Mouse (Mus musculus) embryonic facial prominence, embryonic 11.5 days (tissue): ENCODE data around the gene D5Ertd579e. TPM values are rescaled to one million over a fixed set of nuclear protein-coding genes. Genes with fewer than 3 reads are reported as not detected.
A peak's percentile ranks its signal among the peaks of the same experiment; 100 is the strongest.

Experiments used
- ATAC-seq: fragments of 200-750 bp; cut with Nextera tagmentation; replicated peaks from 2 replicates; pipeline ENCODE4 v1.8.0; 2017; ENCODE audit warnings: low read depth; ENCODE audit not compliant: insufficient number of reproducible peaks, low FRiP score, low TSS enrichment
- DNase-seq: peaks from one replicate; pipeline ENCODE4 v3.0.0-alpha.2; 2015; ENCODE audit warnings: low spot score
- H3K27ac ChIP-seq: fragments of 300-500 bp; sonication (generic); replicated peaks from 2 replicates; pipeline ENCODE4 v1.5.1; 2014; ENCODE audit warnings: mild to moderate bottlenecking, low read depth, low read length, control low read depth
- H3K27me3 ChIP-seq: fragments of 300-500 bp; sonication (generic); 2 replicates; pipeline ENCODE4 v1.6.1; 2014; ENCODE audit warnings: mild to moderate bottlenecking, low read length, moderate library complexity, mixed read lengths; ENCODE audit not compliant: control insufficient read depth, insufficient read depth
- H3K36me3 ChIP-seq: fragments of 300-500 bp; sonication (generic); replicated peaks from 2 replicates; pipeline ENCODE4 v1.6.1; 2014; ENCODE audit warnings: low read depth, mild to moderate bottlenecking, low read length, moderate library complexity, mixed read lengths; ENCODE audit not compliant: control insufficient read depth, insufficient read depth
- H3K4me1 ChIP-seq: fragments of 300-500 bp; sonication (generic); 2 replicates; pipeline ENCODE4 v1.6.1; 2014; ENCODE audit warnings: low read length, mixed read lengths; ENCODE audit not compliant: control insufficient read depth, insufficient read depth
- H3K4me2 ChIP-seq: fragments of 300-500 bp; sonication (generic); 2 replicates; pipeline ENCODE4 v1.6.1; 2014; ENCODE audit warnings: low read depth, mild to moderate bottlenecking, control low read depth, low read length, moderate library complexity
- H3K4me3 ChIP-seq: fragments of 300-500 bp; sonication (generic); 2 replicates; pipeline ENCODE4 v1.5.1; 2014; ENCODE audit warnings: low read depth, low read length, control low read depth
- H3K9ac ChIP-seq: fragments of 300-500 bp; sonication (generic); replicated peaks from 2 replicates; pipeline ENCODE4 v1.6.1; 2014; ENCODE audit warnings: mild to moderate bottlenecking, control low read depth, low read length
- H3K9me3 ChIP-seq: fragments of 300-500 bp; sonication (generic); replicated peaks from 2 replicates; pipeline ENCODE4 v1.6.1; 2016; ENCODE audit warnings: mild to moderate bottlenecking, low read length, inconsistent platforms, mixed read lengths; ENCODE audit not compliant: control insufficient read depth
- WGBS: fragments of 180-500 bp; shearing (Covaris S2); extraction: QIAGEN DNeasy Blood & Tissue Kit; methylation state at CpG from one replicate; pipeline ENCODE4 v1.1.7; 2014; 5-methylcytosine and 5-hydroxymethylcytosine counted together
- polyA plus RNA-seq: library from polyadenylated mRNA; unstranded; fragments of >200 nt; fragmentation: Nextera tagmentation; extraction: Ambion mirVana; gene quantifications from 2 replicates; pipeline ENCODE4 v1.2.1, GENCODE M21; 2014

D5Ertd579e gene
- polyA plus RNA-seq, 1 experiment from 2014 or later, result 28.6 TPM

DNA sequence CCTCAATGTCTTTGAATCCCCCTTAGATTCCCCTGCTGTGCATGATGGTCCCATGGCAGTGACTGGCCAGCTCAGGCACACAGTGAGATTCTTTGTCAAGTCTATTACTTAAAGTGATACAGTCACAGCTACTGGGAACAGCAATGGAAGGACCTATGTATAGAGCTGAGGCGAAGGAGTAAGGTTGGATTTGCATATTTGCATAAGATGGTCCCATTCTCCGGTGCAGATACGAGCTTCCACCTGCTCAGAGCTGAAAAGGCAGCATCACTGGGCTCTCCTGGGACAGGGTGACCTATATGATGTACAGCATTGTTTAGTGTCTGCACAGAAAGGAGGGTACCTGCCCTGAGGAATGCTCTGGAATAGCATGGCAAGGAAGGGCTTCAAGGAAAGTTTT lies 101.5 kb downstream of the D5Ertd579e start:
- no peak for ATAC-seq
- no peak for DNase-seq
- Histone ChIP-seq H3K4me2 (no peak overlapping the region), H3K36me3 (no peaks in the 10 kb centered on the region; the same call in 1 of the 2 replicates), H3K4me1 (no peaks in the 10 kb centered on the region), H3K27me3 (no peaks in the 10 kb centered on the region), H3K27ac (no peak overlapping the region), H3K9ac (no peak overlapping the region), H3K4me3 (no peak overlapping the region), H3K9me3 (no peaks in the 10 kb centered on the region)
- 86% methylated on average over 3 of the region's 3 CpGs for WGBS

GRCm38 (mm10) chr5:36593176-36593575 lies 102.6 kb downstream of the D5Ertd579e start, which contains the start of gene Tbc1d14:
Tbc1d14 (minus strand) TSS chr5:36593276.
- Histone ChIP-seq H3K27me3 (no peaks in the 10 kb centered on the region), H3K4me2 (no peak within 1 kb of the TSS), H3K4me1 (no peaks in the 10 kb centered on the region), H3K4me3 (no peak within 1 kb of the TSS), H3K9ac (no peak within 1 kb of the TSS), H3K27ac (no peak within 1 kb of the TSS), H3K36me3 (no peaks in the 10 kb centered on the region), H3K9me3 (no peaks in the 10 kb centered on the region)
- WGBS, result 79% methylated on average over 5 of the region's 5 CpGs
- ATAC-seq (no peak), DNase-seq (no peak)

DNA sequence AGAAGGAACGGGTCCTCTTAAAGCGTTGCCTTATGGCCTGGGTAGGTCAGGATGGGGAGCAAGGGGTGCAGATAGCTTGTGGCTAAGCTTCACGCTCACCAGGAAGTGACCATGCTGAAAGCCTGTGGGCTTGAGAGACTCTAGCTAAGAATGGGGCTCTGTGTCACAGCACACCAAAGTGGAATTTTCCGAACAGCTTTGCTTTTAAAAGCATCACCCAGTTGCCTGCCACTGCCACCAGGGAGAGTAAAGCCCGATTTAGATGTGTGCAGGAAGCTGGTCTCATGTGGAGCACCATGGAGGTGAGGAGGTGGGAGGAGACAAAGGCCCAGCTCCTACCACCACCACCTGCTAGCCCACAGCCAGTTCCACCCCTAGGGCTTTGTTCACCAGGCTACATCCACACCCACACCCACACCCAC lies 105.3 kb downstream of the D5Ertd579e start:
- no peaks in the 10 kb centered on the region for H3K9me3 ChIP-seq
- no peak for ATAC-seq
- H3K27me3 ChIP-seq, result no peaks in the 10 kb centered on the region
- no peak overlapping the region for H3K9ac ChIP-seq
- no peak overlapping the region for H3K27ac ChIP-seq
- no peaks in the 10 kb centered on the region for H3K36me3 ChIP-seq
- H3K4me1 ChIP-seq, result no peaks in the 10 kb centered on the region
- no peak for DNase-seq
- H3K4me2 ChIP-seq, result no peak overlapping the region
- WGBS, result 69% methylated on average over 5 of the region's 5 CpGs
- no peak overlapping the region for H3K4me3 ChIP-seq

GRCm38 (mm10) chr5:36584299-36584698 lies 111.5 kb downstream of the D5Ertd579e start:
- no peak for DNase-seq
- Histone ChIP-seq H3K27me3 (no peaks in the 10 kb centered on the region), H3K4me2 (no peak overlapping the region), H3K4me1 (peaks cover 5% of the 10 kb centered on the region; the same call in 1 of the 2 replicates), H3K4me3 (no peak overlapping the region), H3K27ac (no peak overlapping the region), H3K36me3 (no peaks in the 10 kb centered on the region), H3K9ac (no peak overlapping the region), H3K9me3 (no peaks in the 10 kb centered on the region)
- 61% methylated on average over 6 of the region's 6 CpGs for WGBS
- no peak for ATAC-seq

- Histone ChIP-seq H3K9ac (peak overlapping the region; percentile 77), H3K4me2 (peak overlapping the region; percentile 91), H3K36me3 (no peaks in the 10 kb centered on the region), H3K4me1 (peaks cover 5% of the 10 kb centered on the region; the same call in 1 of the 2 replicates), H3K4me3 (peak overlapping the region; percentile 73), H3K9me3 (no peaks in the 10 kb centered on the region), H3K27ac (no peak overlapping the region), H3K27me3 (no peaks in the 10 kb centered on the region)
- ATAC-seq (peak; percentile 94), DNase-seq (peak; percentile 100)
- 1% methylated on average over 52 of the region's 54 CpGs for WGBS
Measured at GRCm38 (mm10) chr5:36581924-36582642, 113.7 kb downstream of the D5Ertd579e start.

GRCm38 (mm10) chr5:36581259-36581923 lies 114.4 kb downstream of the D5Ertd579e start:
- H3K27ac ChIP-seq, result no peak overlapping the region
- H3K4me1 ChIP-seq, result peaks cover 5% of the 10 kb centered on the region; the same call in 1 of the 2 replicates
- no peaks in the 10 kb centered on the region for H3K9me3 ChIP-seq
- DNase-seq, result no peak
- ATAC-seq, result peak; percentile 76
- 2% methylated on average over 30 of the region's 40 CpGs for WGBS
- peak overlapping the region; percentile 47; the same call in 1 of the 2 replicates for H3K9ac ChIP-seq
- peak overlapping the region; percentile 73 for H3K4me3 ChIP-seq
- H3K4me2 ChIP-seq, result peak overlapping the region; percentile 91
- no peaks in the 10 kb centered on the region for H3K36me3 ChIP-seq
- no peaks in the 10 kb centered on the region for H3K27me3 ChIP-seq

GRCm38 (mm10) chr5:36579967-36580366 lies 115.9 kb downstream of the D5Ertd579e start:
- Histone ChIP-seq H3K4me1 (peaks cover 5% of the 10 kb centered on the region; the same call in 1 of the 2 replicates), H3K9me3 (no peaks in the 10 kb centered on the region), H3K27me3 (no peaks in the 10 kb centered on the region), H3K36me3 (no peaks in the 10 kb centered on the region), H3K4me2 (no peak overlapping the region), H3K9ac (no peak overlapping the region), H3K4me3 (no peak overlapping the region), H3K27ac (no peak overlapping the region)
- DNase-seq, result no peak
- WGBS, result 72% methylated on average over 7 of the region's 7 CpGs
- ATAC-seq, result no peak

DNA sequence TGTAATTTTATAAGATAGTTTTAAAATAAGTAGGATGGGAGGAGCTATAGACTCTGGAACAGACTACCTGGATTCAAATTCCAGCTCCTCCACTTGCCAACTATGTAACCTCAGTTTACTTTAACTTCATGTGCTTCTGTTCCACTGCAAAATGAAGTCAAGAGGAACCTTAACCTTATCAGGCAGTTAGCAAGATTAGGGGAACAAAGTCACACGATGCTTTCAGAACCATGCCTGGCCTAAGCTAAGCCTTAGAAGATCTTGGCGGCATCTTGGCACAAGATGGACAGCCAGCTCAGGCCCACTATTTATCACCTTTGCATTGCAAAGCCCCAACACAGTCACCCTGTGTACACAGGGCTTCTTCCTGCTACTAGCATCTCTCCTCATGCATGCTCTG lies 116.8 kb downstream of the D5Ertd579e start:
- H3K27ac ChIP-seq, result no peak overlapping the region
- H3K9ac ChIP-seq, result no peak overlapping the region
- no peak overlapping the region for H3K4me2 ChIP-seq
- 80% methylated on average over 2 of the region's 2 CpGs for WGBS
- no peak overlapping the region for H3K4me3 ChIP-seq
- peaks cover 5% of the 10 kb centered on the region; the same call in 1 of the 2 replicates for H3K4me1 ChIP-seq
- DNase-seq, result no peak
- no peaks in the 10 kb centered on the region for H3K36me3 ChIP-seq
- no peaks in the 10 kb centered on the region for H3K9me3 ChIP-seq
- no peaks in the 10 kb centered on the region for H3K27me3 ChIP-seq
- ATAC-seq, result no peak
